Mouse (Mus musculus): ENCODE results near the gene Tmem100. TPM values are rescaled to one million over a fixed set of nuclear protein-coding genes. Genes with fewer than 3 reads are reported as not detected.

Tmem100 gene
- polyA plus RNA-seq, 1 experiment, result 1.5 TPM

DNA sequence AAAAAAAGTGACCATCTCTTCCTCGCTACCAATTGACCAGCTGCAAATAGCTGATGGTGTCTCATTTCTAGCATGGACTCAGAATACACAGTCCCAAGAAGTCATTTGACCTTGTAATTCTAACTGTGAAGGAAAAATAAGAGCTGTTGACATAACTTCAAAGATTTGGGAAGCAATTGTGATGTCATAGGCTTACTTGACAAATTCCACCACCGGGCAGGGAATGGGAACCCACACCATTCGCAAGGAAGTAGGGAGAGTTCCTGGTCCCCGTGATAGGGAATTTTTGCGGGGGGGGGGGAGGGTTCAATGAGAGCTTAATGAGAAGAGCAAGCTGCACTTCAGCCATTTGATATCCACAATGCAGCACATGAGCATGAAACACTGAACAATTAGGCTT lies 43.1 kb downstream of the Tmem100 start:
- H3K36me3 ChIP-seq (ENCODE audit: control insufficient read depth, insufficient read depth, low read length), result no peaks in the 10 kb centered on the region
- 26% methylated on average over 5 of the region's 5 CpGs for WGBS
- H3K4me3 ChIP-seq (ENCODE audit: insufficient read depth, low read depth, low read length), result no peak overlapping the region
- H3K4me1 ChIP-seq (ENCODE audit: control insufficient read depth, insufficient read depth, low read length), result no peaks in the 10 kb centered on the region
- no peak for TF ChIP-seq CTCF (conservative IDR thresholded peaks at IDR 0.05; ENCODE audit: insufficient read depth, insufficient read length, low read depth, low read length)
- no peak overlapping the region for H3K27ac ChIP-seq (ENCODE audit: insufficient read depth, low read depth, low read length)
- H3K27me3 ChIP-seq (replicated peaks; ENCODE audit: control insufficient read depth, insufficient read depth, low read length), result no peaks in the 10 kb centered on the region; the same call in 1 of the 2 replicates
- DNase-seq, result no peak

DNA sequence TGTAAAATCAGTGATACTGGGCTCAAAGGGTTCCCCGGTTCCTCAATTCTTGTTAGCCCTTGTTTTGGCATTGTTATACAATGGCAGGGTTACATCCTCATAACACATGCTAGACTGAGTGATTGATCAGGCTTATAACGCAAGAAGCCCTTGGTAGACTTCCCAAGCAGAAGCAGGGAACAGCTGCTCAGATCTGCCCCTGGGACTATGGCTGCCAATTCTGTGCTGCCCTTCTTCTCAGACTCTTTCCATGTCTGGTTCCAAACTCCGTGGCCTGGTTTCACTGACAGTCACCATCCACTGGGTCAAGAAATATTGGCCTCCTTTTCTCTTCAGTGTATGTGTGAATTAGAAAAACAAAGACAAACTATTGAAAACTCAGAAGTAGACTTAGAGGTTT lies 46.5 kb downstream of the Tmem100 start:
- WGBS, result 86% methylated on average over 3 of the region's 3 CpGs
- DNase-seq, result no peak
- Histone ChIP-seq H3K36me3 (ENCODE audit: control insufficient read depth, insufficient read depth, low read length) (no peaks in the 10 kb centered on the region), H3K4me1 (ENCODE audit: control insufficient read depth, insufficient read depth, low read length) (no peaks in the 10 kb centered on the region), H3K27me3 (replicated peaks; ENCODE audit: control insufficient read depth, insufficient read depth, low read length) (no peaks in the 10 kb centered on the region; the same call in 1 of the 2 replicates), H3K4me3 (ENCODE audit: insufficient read depth, low read depth, low read length) (no peak overlapping the region), H3K27ac (ENCODE audit: insufficient read depth, low read depth, low read length) (no peak overlapping the region)
- TF ChIP-seq CTCF (conservative IDR thresholded peaks at IDR 0.05; ENCODE audit: insufficient read depth, insufficient read length, low read depth, low read length) (no peak), POLR2A (IDR thresholded peaks at IDR 0.05; ENCODE audit: low read depth, low read length) (no peak)

DNA sequence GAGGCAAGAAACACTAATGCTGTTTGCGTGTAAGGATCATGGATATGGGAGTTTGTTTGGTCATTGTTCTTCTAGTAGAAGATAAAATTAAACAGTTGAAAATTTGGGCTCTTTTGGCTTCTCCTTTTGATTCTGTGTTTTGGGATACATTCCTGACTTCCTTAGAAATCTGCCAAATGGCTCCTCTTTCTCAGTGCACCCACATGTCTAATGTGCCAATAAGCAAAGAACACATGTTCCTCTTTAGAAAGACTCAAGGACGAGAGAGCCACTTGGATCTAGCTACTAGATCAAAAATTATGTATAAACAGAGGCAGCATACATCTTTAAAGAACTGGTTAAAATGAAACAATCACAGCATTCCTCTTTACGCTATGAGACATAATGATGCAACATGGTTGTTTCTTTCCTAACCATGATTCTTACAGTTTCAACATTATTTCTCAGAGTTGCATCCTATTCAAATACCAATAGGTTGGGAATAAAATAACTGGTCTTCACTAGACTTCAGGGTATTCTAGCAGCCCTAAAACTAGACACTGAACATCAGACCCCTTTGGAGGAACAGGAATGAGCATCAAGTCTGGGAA lies 50.6 kb downstream of the Tmem100 start:
- H3K36me3 ChIP-seq (ENCODE audit: control insufficient read depth, insufficient read depth, low read length), result no peaks in the 10 kb centered on the region
- no peak for DNase-seq
- 94% methylated on average over 3 of the region's 3 CpGs for WGBS
- H3K4me1 ChIP-seq (ENCODE audit: control insufficient read depth, insufficient read depth, low read length), result no peaks in the 10 kb centered on the region
- H3K4me3 ChIP-seq (ENCODE audit: insufficient read depth, low read depth, low read length), result no peak overlapping the region
- H3K27me3 ChIP-seq (replicated peaks; ENCODE audit: control insufficient read depth, insufficient read depth, low read length), result no peaks in the 10 kb centered on the region
- H3K27ac ChIP-seq (ENCODE audit: insufficient read depth, low read depth, low read length), result no peak overlapping the region
- TF ChIP-seq POLR2A (IDR thresholded peaks at IDR 0.05; ENCODE audit: low read depth, low read length) (no peak), CTCF (conservative IDR thresholded peaks at IDR 0.05; ENCODE audit: insufficient read depth, insufficient read length, low read depth, low read length) (no peak)

DNA sequence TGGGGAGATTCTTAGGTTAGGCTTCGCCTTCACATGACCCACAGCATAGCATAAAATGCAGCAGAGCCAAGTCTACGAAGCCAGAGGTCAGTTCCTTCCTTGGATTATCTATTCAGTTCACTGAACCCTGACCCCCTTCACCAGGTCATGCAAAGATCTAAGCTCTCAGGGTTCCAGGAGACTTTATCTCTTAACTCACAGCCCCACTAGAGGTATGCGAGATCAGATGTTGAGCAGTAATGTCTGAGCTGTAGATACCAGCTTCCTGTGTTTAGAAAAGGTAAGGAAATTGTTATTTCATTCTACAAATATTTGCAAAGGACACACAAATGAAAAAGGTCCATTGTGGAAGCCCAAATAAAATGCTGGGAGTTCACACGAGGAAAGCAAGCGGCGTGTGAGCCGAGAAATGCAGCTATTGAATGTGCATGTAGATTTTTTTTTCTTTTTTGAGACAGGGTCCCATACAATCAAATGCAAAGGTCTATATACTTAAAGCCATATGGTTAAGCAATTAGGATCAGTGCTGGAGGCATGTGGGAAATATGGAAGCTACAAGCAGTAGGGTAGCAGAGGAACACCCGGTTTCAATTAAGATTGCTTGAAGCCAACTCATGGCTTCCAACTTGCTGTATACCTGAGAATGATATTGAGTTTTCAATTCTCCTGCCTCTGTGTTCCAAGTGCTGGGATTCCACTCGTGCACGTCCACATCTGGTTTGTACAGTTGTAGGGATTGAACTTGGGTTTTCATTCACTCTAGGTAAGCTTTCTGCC lies 51.9 kb downstream of the Tmem100 start:
- no peak for DNase-seq
- WGBS, result 90% methylated on average over 10 of the region's 10 CpGs
- Histone ChIP-seq H3K36me3 (ENCODE audit: control insufficient read depth, insufficient read depth, low read length) (no peaks in the 10 kb centered on the region), H3K4me3 (ENCODE audit: insufficient read depth, low read depth, low read length) (no peak overlapping the region), H3K4me1 (ENCODE audit: control insufficient read depth, insufficient read depth, low read length) (no peaks in the 10 kb centered on the region), H3K27ac (ENCODE audit: insufficient read depth, low read depth, low read length) (no peak overlapping the region), H3K27me3 (replicated peaks; ENCODE audit: control insufficient read depth, insufficient read depth, low read length) (no peaks in the 10 kb centered on the region)
- TF ChIP-seq CTCF (conservative IDR thresholded peaks at IDR 0.05; ENCODE audit: insufficient read depth, insufficient read length, low read depth, low read length) (no peak), POLR2A (IDR thresholded peaks at IDR 0.05; ENCODE audit: low read depth, low read length) (no peak)

DNA sequence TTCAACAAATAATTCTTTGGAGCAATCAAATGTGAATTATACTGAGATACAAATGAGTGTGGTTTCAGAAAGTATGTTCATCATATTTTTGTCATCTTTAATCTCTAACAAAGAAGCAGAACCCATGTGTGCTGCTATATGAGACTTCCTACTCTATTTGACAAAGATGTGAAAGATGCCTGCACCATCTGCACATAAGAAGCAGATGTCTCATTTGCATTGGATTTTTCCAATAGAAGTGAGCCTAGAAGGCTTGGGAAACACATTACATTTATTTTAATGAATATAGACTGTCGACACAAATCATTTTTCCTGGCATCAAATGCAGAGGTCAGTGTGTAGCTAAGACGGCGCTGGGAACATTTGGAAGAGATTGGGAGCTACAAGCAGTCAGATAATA lies 52.9 kb downstream of the Tmem100 start:
- TF ChIP-seq POLR2A (IDR thresholded peaks at IDR 0.05; ENCODE audit: low read depth, low read length), result no peak
- TF ChIP-seq CTCF (conservative IDR thresholded peaks at IDR 0.05; ENCODE audit: insufficient read depth, insufficient read length, low read depth, low read length), result no peak
- Histone ChIP-seq H3K4me1 (ENCODE audit: control insufficient read depth, insufficient read depth, low read length) (no peaks in the 10 kb centered on the region), H3K36me3 (ENCODE audit: control insufficient read depth, insufficient read depth, low read length) (no peaks in the 10 kb centered on the region), H3K4me3 (ENCODE audit: insufficient read depth, low read depth, low read length) (no peak overlapping the region), H3K27ac (ENCODE audit: insufficient read depth, low read depth, low read length) (no peak overlapping the region), H3K27me3 (replicated peaks; ENCODE audit: control insufficient read depth, insufficient read depth, low read length) (no peaks in the 10 kb centered on the region)
- WGBS, result 87% methylated on average over 3 of the region's 3 CpGs
- DNase-seq, result no peak

- Histone ChIP-seq H3K27me3 (replicated peaks; ENCODE audit: control insufficient read depth, insufficient read depth, low read length) (no peaks in the 10 kb centered on the region), H3K27ac (ENCODE audit: insufficient read depth, low read depth, low read length) (peak overlapping the region; percentile 56; the same call in 1 of the 2 replicates), H3K4me3 (ENCODE audit: insufficient read depth, low read depth, low read length) (no peak overlapping the region), H3K36me3 (ENCODE audit: control insufficient read depth, insufficient read depth, low read length) (no peaks in the 10 kb centered on the region), H3K4me1 (ENCODE audit: control insufficient read depth, insufficient read depth, low read length) (no peaks in the 10 kb centered on the region)
- DNase-seq, result peak; percentile 65
- TF ChIP-seq POLR2A (IDR thresholded peaks at IDR 0.05; ENCODE audit: low read depth, low read length) (no peak), CTCF (conservative IDR thresholded peaks at IDR 0.05; ENCODE audit: insufficient read depth, insufficient read length, low read depth, low read length) (no peak)
- WGBS, result 57% methylated on average over 5 of the region's 5 CpGs
Measured at GRCm38 (mm10) chr11:90084166-90084565, 54.0 kb downstream of the Tmem100 start.

Other genes with a start within 250 kb of the Tmem100 start
- gene Pctp, start 27.5 kb upstream of the Tmem100 start, polyA plus RNA-seq (2012; rRNA removed), result 8.7 and 12.3 TPM in 2 replicates
- 2.5 and 2.8 TPM in 2 replicates for gene Gm45716, start 157.3 kb downstream of the Tmem100 start, polyA plus RNA-seq (2012; rRNA removed)
- gene Mmd, start 219.1 kb downstream of the Tmem100 start, polyA plus RNA-seq (2012; rRNA removed), result 27.6 and 29.1 TPM in 2 replicates